Mouse (Mus musculus) limb, embryonic 14.5 days (tissue): Measurements from ENCODE around the gene Prr12. TPM values are rescaled to one million over a fixed set of nuclear protein-coding genes. Genes with fewer than 3 reads are reported as not detected.

Experiments
- ATAC-seq: fragments of 200-750 bp; cut with Nextera tagmentation; 2 replicates; pipeline ENCODE4 v1.8.0; 2017; ENCODE audit warnings: low read depth, moderate number of reproducible peaks, moderate TSS enrichment; ENCODE audit not compliant: low FRiP score
- DNase-seq: peaks from one replicate; pipeline ENCODE4 v3.0.0-alpha.2; 2015; ENCODE audit warnings: low spot score
- H3K27ac ChIP-seq: fragments of 300-500 bp; sonication (generic); replicated peaks from 2 replicates; pipeline ENCODE4 v1.5.1; 2014; ENCODE audit warnings: low read depth, mild to moderate bottlenecking, low read length, moderate library complexity, mixed read lengths
- H3K27me3 ChIP-seq: fragments of 300-500 bp; sonication (generic); 2 replicates; pipeline ENCODE4 v1.6.1; 2014; ENCODE audit warnings: low read length, mixed read lengths; ENCODE audit not compliant: control insufficient read depth, insufficient read depth
- H3K36me3 ChIP-seq: fragments of 300-500 bp; sonication (generic); 2 replicates; pipeline ENCODE4 v1.6.1; 2014; ENCODE audit warnings: mild to moderate bottlenecking, low read length, moderate library complexity, mixed read lengths; ENCODE audit not compliant: control insufficient read depth, insufficient read depth
- H3K4me1 ChIP-seq: fragments of 300-500 bp; sonication (generic); 2 replicates; pipeline ENCODE4 v1.6.1; 2014; ENCODE audit warnings: antibody characterized with exemption, low read length, mixed read lengths; ENCODE audit not compliant: control insufficient read depth, insufficient read depth
- H3K4me2 ChIP-seq: fragments of 300-500 bp; sonication (generic); replicated peaks from 2 replicates; pipeline ENCODE4 v1.6.1; 2014; ENCODE audit warnings: low read depth, mild to moderate bottlenecking, low read length, moderate library complexity; ENCODE audit not compliant: severe bottlenecking
- H3K4me3 ChIP-seq: fragments of 300-500 bp; sonication (generic); replicated peaks from 2 replicates; pipeline ENCODE4 v1.5.1; 2014; ENCODE audit warnings: low read length
- H3K9ac ChIP-seq: fragments of 300-500 bp; sonication (generic); 2 replicates; pipeline ENCODE4 v1.6.1; 2014; ENCODE audit warnings: mild to moderate bottlenecking, low read depth, low read length, moderate library complexity; ENCODE audit not compliant: severe bottlenecking
- H3K9me3 ChIP-seq: fragments of 300-500 bp; sonication (generic); 2 replicates; pipeline ENCODE4 v1.6.1; 2016; ENCODE audit warnings: low read length; ENCODE audit not compliant: control insufficient read depth
- POLR2A ChIP-seq: fragments of 200-500 bp; IDR thresholded peaks from 2 replicates; pipeline ENCODE4 v1.8.0; 2012; ENCODE audit warnings: inconsistent platforms, mild to moderate bottlenecking, moderate library complexity, borderline replicate concordance; ENCODE audit not compliant: insufficient read depth, insufficient read length; ENCODE audit errors: extremely low read depth
- WGBS: fragments of 180-500 bp; shearing (Covaris S2); extraction: QIAGEN DNeasy Blood & Tissue Kit; methylation state at CpG from one replicate; pipeline ENCODE4 v1.1.7; 2014; 5-methylcytosine and 5-hydroxymethylcytosine counted together
- polyA plus RNA-seq, 2 experiments: library from polyadenylated mRNA; depleted of rRNA in 1 of 2; stranded (reverse) in 1 of 2; unstranded in 1 of 2; fragments of >200 nt; fragmentation: Nextera tagmentation in 1 of 2; extraction: Ambion mirVana in 1 of 2; gene quantifications; 2 replicates each; pipeline versions ENCODE4 v1.2.1 to v1.2.3; 2012 to 2014

Gene Prr12
- polyA plus RNA-seq, 2 experiments: 16.0 to 25.2 TPM

GRCm38 (mm10) chr7:45082401-45083299 is 30.0 kb upstream of the Prr12 start:
- no peak for TF ChIP-seq POLR2A
- no peaks in the 10 kb centered on the region for H3K27me3 ChIP-seq
- H3K9ac ChIP-seq: no peak overlapping the region
- WGBS: 68% methylated on average over 25 of the region's 25 CpGs
- no peaks in the 10 kb centered on the region for H3K9me3 ChIP-seq
- no peak overlapping the region for H3K4me2 ChIP-seq
- peaks cover 58% of the 10 kb centered on the region for H3K36me3 ChIP-seq
- H3K27ac ChIP-seq: peak overlapping the region; percentile 52
- ATAC-seq (peak; percentile 13; the same call in 1 of the 2 replicates), DNase-seq (no peak)
- no peaks in the 10 kb centered on the region for H3K4me1 ChIP-seq
- no peak overlapping the region; the same call in 1 of the 2 replicates for H3K4me3 ChIP-seq

GRCm38 (mm10) chr7:45081016-45081415 is 28.3 kb upstream of the Prr12 start:
- DNase-seq (no peak), ATAC-seq (no peak)
- H3K27ac ChIP-seq: no peak overlapping the region

DNA sequence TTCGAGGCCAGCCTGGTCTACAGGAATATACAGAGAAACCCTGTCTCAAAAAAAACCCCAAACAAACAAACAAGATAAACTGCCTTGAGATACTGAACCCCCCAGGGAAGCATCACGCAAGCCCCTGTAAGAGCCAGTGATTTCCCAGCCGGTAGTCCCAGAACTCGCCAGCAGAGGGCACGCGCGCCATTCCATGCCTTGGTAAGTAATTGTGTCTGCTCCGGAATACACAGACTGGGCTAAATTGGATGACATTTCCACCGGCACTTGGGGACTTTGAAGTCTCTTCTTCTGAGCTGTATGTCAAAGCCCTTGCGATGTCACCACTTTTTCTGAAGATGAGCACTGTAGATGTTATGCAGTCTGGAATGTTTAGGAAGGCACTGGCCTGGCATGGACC is 27.2 kb upstream of the Prr12 start:
- H3K9ac ChIP-seq: no peak overlapping the region
- no peak overlapping the region for H3K27ac ChIP-seq
- H3K36me3 ChIP-seq: peaks cover 57% of the 10 kb centered on the region
- no peaks in the 10 kb centered on the region for H3K27me3 ChIP-seq
- DNase-seq (peak; percentile 92), ATAC-seq (peak; percentile 64)
- WGBS: 2% methylated on average over 10 of the region's 10 CpGs
- no peak for TF ChIP-seq POLR2A
- no peaks in the 10 kb centered on the region for H3K4me1 ChIP-seq
- no peak overlapping the region for H3K4me3 ChIP-seq
- no peaks in the 10 kb centered on the region for H3K9me3 ChIP-seq
- no peak overlapping the region for H3K4me2 ChIP-seq

More at GRCm38 (mm10) chr7:45081016-45081415, 28.3 kb upstream of the Prr12 start:
- Histone ChIP-seq H3K4me1 (no peaks in the 10 kb centered on the region), H3K36me3 (peaks cover 57% of the 10 kb centered on the region), H3K4me2 (no peak overlapping the region), H3K9me3 (no peaks in the 10 kb centered on the region), H3K27me3 (no peaks in the 10 kb centered on the region), H3K9ac (no peak overlapping the region), H3K4me3 (no peak overlapping the region)
- 50% methylated on average over 5 of the region's 5 CpGs for WGBS
- TF ChIP-seq POLR2A: no peak

DNA sequence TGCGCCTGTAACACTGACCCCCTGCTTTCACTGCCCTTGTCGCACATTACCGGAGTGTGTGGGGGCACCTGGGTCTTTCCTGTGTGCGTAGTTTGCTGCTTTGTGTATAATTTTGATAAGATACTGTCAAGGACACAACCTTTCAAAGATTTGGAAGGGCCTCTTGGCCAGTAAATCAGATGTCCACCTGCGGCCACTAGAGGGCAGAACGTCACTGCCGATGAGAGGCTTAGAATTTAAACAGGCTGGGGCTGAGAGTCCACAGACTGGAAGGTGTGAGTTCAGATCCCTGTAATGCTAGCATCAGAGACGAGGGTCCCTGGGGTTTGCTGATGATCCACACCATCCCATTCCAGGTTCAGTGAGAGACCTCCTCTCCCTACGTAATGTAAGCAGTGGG is 25.8 kb upstream of the Prr12 start:
- no peak for TF ChIP-seq POLR2A
- 43% methylated on average over 9 of the region's 9 CpGs for WGBS
- H3K27me3 ChIP-seq: no peaks in the 10 kb centered on the region

DNA sequence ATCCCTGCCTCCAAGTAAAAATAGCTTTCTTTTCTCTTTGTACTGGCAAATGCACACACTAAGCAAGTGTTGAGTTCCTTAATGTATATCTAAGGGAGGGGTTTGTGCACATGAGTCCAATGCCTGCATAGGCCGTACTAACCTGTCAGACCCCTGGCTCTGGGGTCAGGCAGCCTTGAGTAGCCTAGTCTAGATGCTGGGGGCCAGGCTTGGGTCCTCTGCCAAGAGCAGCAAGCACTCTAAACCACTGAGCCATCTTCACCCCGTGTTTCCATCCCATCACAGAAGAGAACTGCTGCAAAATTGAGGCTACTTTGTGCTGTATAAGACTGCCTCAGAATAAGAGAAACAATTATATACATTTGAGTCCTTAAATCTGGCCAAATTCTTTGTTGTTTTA is 25.1 kb upstream of the Prr12 start:
- Histone ChIP-seq H3K4me1 (no peaks in the 10 kb centered on the region), H3K27ac (no peak overlapping the region), H3K4me3 (no peak overlapping the region), H3K36me3 (peaks cover 53% of the 10 kb centered on the region), H3K9ac (no peak overlapping the region), H3K4me2 (no peak overlapping the region), H3K9me3 (no peaks in the 10 kb centered on the region), H3K27me3 (no peaks in the 10 kb centered on the region)
- TF ChIP-seq POLR2A: no peak
- ATAC-seq (no peak), DNase-seq (no peak)
- 90% methylated on average over 2 of the region's 2 CpGs for WGBS

More for the DNA sequence above, 25.8 kb upstream of the Prr12 start:
- Histone ChIP-seq H3K4me2 (no peak overlapping the region), H3K27ac (no peak overlapping the region), H3K36me3 (peaks cover 57% of the 10 kb centered on the region), H3K4me3 (no peak overlapping the region), H3K9ac (no peak overlapping the region), H3K4me1 (no peaks in the 10 kb centered on the region), H3K9me3 (no peaks in the 10 kb centered on the region)
- ATAC-seq (no peak), DNase-seq (peak; percentile 71)
